Mouse (Mus musculus): ENCODE measurements around the gene Npr2.

DNA sequence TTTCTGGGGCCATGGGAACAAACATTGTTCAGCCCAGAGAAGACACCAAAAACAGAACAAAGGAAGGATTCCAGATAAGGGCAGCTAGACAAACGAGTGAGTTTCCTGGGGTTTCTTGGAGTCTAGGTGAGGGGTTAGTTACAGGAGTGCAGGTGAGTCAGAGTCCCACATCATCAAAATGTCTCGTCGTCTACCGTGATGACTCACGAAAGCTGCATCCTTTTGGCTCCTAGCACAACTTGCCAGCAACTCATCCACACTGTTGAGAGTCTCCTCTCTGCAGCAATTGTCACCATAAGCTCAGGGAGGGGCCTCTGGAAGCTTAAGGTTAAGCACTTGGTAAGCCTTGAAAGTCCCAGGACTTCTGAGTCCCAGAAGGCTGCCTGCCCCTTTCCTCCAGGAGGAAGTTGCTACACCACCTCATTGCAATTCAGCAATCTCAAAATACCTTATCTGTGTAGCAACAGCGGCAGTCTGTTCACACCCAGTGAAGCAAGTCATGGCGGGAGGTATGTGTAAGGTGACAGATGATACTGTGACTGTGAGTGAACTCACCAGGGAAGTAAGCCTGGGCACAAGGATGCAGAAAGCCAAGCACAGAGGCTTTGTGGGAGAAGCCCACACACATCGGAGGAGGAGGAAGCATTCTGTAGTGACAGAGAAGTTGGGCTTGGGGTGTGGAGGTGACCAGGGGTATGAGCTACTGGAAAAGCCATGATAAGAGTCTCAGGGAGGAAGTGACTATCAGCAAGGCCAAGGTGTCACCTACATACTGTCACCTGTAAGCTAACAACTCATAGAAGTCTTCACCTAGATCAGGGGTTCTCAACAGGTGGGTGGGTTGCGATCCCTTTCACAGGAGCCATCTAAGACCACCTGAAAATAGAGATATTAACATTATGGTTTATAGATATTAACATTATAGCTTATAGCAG is 26.7 kb upstream of the Npr2 start:
- TF ChIP-seq CTCF (IDR thresholded peaks at IDR 0.05) = no peak
- TF ChIP-seq EP300 (IDR thresholded peaks at IDR 0.05) = no peak
